Mouse (Mus musculus): ENCODE measurements around the gene Col6a6.
A peak's percentile ranks its signal among the peaks of the same experiment; 100 is the strongest.
"Not testable (repeated sequence)": the region's sequence is repeated elsewhere in the genome, so short reads cannot be mapped to it uniquely, and the experiment has no call there.

Col6a6 gene

GRCm38 (mm10) chr9:105656189-105656588 is 171.8 kb downstream of the Col6a6 start:
- DNase-seq, result peak; percentile 17 to 19

DNA sequence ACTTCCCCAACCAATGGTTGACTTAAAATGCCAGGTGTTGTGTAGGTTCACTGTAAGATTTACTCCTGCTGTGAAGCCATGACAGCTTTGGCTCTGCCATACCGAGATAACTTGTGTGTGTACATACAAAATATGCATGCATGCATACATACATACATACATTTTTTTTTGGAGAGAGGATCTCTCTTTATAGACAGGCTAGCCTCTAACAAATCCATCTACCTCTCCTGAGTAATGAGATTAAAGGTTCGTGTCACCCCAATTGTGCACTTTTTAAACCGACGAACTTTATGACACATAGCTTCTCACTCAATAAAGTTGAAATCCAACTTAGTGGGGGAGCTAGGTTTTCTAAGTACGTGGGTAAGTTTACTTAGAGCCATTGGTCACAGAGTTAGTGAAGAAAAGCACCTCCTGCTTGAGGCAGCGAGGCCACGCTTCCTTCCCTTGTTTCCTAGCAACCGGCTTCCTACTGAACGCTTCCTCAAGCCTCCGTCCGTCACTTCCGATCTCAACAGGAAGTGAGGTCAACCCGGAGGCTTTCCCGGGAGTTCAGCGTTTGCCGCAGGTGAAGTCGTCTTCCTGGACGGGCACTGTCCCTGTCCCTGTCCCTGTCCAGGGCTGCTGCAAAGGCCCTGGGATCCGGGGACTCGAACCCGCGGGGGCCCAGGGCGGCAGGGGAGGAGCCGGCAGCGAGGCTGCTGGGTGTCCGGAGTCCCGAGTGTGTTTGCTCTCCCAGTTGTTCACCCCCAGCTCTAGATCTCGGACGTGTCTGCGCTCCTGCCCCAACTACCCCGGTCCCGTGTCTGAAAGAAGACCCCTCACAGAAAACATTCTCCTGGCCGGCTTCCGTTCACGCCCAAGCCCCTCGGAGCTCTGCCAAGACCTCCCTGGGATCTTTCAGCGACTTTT is 185.2 kb downstream of the Col6a6 start, which contains the start of gene Pik3r4:
TSS of gene Pik3r4 (plus strand) at position 519 of the 912 bp plus-strand sequence.
- peak; percentile 85 to 87 for DNase-seq

GRCm38 (mm10) chr9:105641377-105641776 is 186.6 kb downstream of the Col6a6 start:
- not testable (repeated sequence) for DNase-seq

Data from kidney, adult 8-10 months (tissue).